Mouse (Mus musculus) kidney, adult 2 months (tissue): ENCODE data around the gene Jazf1.

Source experiments
- CTCF ChIP-seq: fragments of 200-500 bp; conservative IDR thresholded peaks from 2 replicates; pipeline ENCODE4 v1.5.1; 2011; ENCODE audit warnings: low read depth, mild to moderate bottlenecking, control low read depth, low read length, moderate library complexity, mixed read lengths; ENCODE audit not compliant: insufficient read depth, insufficient read length
- POLR2A ChIP-seq: fragments of 200-500 bp; IDR thresholded peaks from one replicate; pipeline ENCODE4 v1.6.1; 2011; ENCODE audit warnings: low read depth, low read length, control low read depth

DNA sequence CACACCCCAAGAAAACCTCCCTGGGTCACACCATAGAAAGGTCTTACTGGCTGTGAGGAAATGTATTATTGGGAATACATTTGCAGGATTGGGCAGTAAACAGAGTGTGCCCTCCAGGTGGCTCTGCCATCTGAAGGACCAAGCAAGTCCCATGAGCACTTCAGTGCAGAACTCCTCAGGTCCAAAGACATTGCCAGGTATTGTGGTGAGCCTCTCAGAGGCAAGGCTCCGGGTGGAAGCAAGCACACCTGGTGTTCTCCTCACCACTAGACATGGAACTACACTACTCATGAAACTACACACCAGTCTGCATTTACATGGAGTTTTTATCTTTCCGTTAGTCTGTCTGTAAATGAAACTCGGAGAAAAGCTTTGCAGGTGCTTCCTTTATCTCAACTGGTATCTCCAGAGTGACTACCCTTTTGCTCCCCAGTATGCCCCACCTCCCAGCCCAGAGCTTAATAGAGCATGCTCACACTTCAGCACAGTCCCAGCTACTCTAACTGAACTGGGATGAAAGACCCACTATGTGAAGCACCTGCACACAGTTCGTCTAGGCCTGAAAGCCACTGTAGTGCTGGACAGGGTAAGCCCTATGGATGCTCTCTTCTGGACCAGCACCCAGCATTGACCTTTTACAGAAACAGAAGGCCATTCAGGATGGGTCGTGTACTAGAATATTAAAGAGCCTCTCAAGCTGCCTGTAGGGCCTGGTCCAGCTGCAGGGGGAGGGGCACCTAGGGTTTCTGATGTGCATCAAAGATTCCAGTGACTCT is 156.1 kb downstream of the Jazf1 start:
- TF ChIP-seq CTCF (no peak), POLR2A (no peak)
